In the genomic region with DNA sequence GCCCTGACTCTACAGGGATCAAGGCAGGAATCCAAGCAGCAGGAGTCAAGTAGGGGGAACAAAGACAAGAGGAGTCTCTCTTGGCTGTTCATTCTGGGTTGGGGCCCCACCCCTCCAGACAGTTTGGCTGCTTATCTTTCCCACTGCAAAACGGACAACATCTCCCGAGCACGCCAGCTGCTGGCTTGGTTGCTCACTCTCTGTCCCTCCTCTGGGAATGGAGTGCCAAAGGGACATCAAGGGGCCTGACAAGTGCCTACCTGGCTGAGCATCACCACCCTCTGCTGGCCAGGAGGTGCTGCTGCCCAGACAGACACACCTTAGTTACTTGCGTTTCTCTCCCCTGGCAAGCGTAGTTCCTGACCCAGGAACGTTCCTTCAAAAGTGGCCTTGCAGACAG, we compare ENCODE assay signal across 9 mouse cellular contexts. TPM values are rescaled to one million over a fixed set of nuclear protein-coding genes. Genes with fewer than 3 reads are reported as not detected.
DNase-seq lines count a peak whose midpoint lies in the region; ATAC-seq and TF ChIP-seq lines count a peak whose summit lies in the region.
"Had no signal": no experiment of that assay in that cellular context is flagged by ENCODE, and none has a peak within 500 bp of the region (broad histone marks: within the 10 kb centered on the region; RNA-seq: fewer than 3 reads in every experiment).

No protein-coding gene starts in this region.

- no peak overlapping the region for H3K4me2 ChIP-seq in kidney, postnatal 0 days (ENCODE audit: low read length)

- H3K36me3 ChIP-seq in heart, embryonic 10.5 days, result peaks cover 73% of the 10 kb centered on the region
- peaks cover 47% of the 10 kb centered on the region for H3K36me3 ChIP-seq in kidney, postnatal 0 days (ENCODE audit: insufficient read depth, low read length)

- peak overlapping the region; percentile 35; the same call in 1 of the 2 replicates for H3K4me3 ChIP-seq in heart, embryonic 10.5 days
- H3K4me3 ChIP-seq in kidney, postnatal 0 days (replicated peaks; ENCODE audit: low read depth, low read length), result no peak overlapping the region
- H3K4me3 ChIP-seq: erythroblast, embryonic 14.5 days had no signal

- H3K9ac ChIP-seq in kidney, postnatal 0 days (ENCODE audit: low read depth, low read length), result no peak overlapping the region

- no peaks in the 10 kb centered on the region for H3K9me3 ChIP-seq in heart, embryonic 10.5 days
- H3K9me3 ChIP-seq in kidney, postnatal 0 days (replicated peaks; ENCODE audit: low read length), result no peaks in the 10 kb centered on the region

- peak overlapping the region; percentile 94 for H3K27ac ChIP-seq in heart, embryonic 10.5 days
- H3K27ac ChIP-seq in kidney, postnatal 0 days, result peak overlapping the region; percentile 73

- H3K27me3 ChIP-seq in heart, embryonic 10.5 days (ENCODE audit: insufficient read depth, poor library complexity, severe bottlenecking), result no peaks in the 10 kb centered on the region
- H3K27me3 ChIP-seq in kidney, postnatal 0 days (ENCODE audit: insufficient read depth, low read length), result no peaks in the 10 kb centered on the region

- ATAC-seq in cerebellum, adult (ENCODE audit: insufficient number of reproducible peaks, low FRiP score, low TSS enrichment), result no peak
- ATAC-seq in kidney, postnatal 0 days (replicated peaks; ENCODE audit: low FRiP score, low read depth), result no peak
- peak; percentile 41 for ATAC-seq in megakaryocyte progenitor cell, adult 5-6 weeks (replicated peaks; ENCODE audit: poor library complexity)

- TF ChIP-seq CTCF in kidney, postnatal 0 days (IDR thresholded peaks at IDR 0.05; ENCODE audit: low read depth), result peak; percentile 55; the same call in 1 of the 2 replicates

- peak; percentile 54 to 60 for DNase-seq in cerebellum, adult 18-20 months
- DNase-seq in brain, adult 2 months (ENCODE audit: low read depth, low spot score), result peak; percentile 66
- no peak for DNase-seq in heart, embryonic 10.5 days (ENCODE audit: low spot score)
- no peak for DNase-seq in kidney, postnatal 0 days (ENCODE audit: low spot score)
- no peak for DNase-seq in embryo, embryonic 9.5 days (ENCODE audit: extremely low spot score)
- DNase-seq in frontal cortex, postnatal 36 days (ENCODE audit: low spot score in 2 of 2), result no peak

- WGBS in heart, embryonic 10.5 days, result 32% methylated on average over 6 of the region's 6 CpGs
- WGBS in kidney, postnatal 0 days, result 63% methylated on average over 6 of the region's 6 CpGs

- H3K4me1 ChIP-seq in heart, embryonic 10.5 days, result peaks cover 67% of the 10 kb centered on the region
- H3K4me1 ChIP-seq in kidney, postnatal 0 days (replicated peaks; ENCODE audit: insufficient read depth, low read length), result peaks cover 10% of the 10 kb centered on the region; the same call in 1 of the 2 replicates

RNA-seq across cellular contexts. Expression of a gene that starts 25.7 kb away (rescaled TPM):
- 53.2 and 54.4 TPM in 2 replicates for polyA plus RNA-seq in heart, embryonic 10.5 days (2016; fragmentation: Nextera tagmentation; extraction: Ambion mirVana)
- polyA plus RNA-seq in kidney, postnatal 0 days (2015; fragmentation: Nextera tagmentation; extraction: Ambion mirVana), result 48.7 and 49.1 TPM in 2 replicates
- total RNA-seq in megakaryocyte progenitor cell, adult 5-6 weeks (2015), result 0.15 TPM in 1 of 2 replicates, not detected in the other
- not detected in 2 replicates for total RNA-seq in megakaryocyte progenitor cell, adult 5-6 weeks (2017)

RNA-seq across cellular contexts. Expression of a gene that starts 27.1 kb away (rescaled TPM):
- not detected in 2 replicates for polyA plus RNA-seq in heart, embryonic 10.5 days (2016; fragmentation: Nextera tagmentation; extraction: Ambion mirVana)
- not detected in 2 replicates for polyA plus RNA-seq in kidney, postnatal 0 days (2015; fragmentation: Nextera tagmentation; extraction: Ambion mirVana)
- total RNA-seq in megakaryocyte progenitor cell, adult 5-6 weeks (2015), result not detected in 2 replicates
- total RNA-seq in megakaryocyte progenitor cell, adult 5-6 weeks (2017), result not detected in 2 replicates
- polyA plus RNA-seq: erythroblast, embryonic 14.5 days had no signal

Comparison
In these comparisons a context has a peak if more than half of its experiments do, and no peak if none do; other contexts are left out.
1. DNase-seq: peak in cerebellum, adult 18-20 months (2 of 2) and brain, adult 2 months (single experiment); none in heart, embryonic 10.5 days (single experiment), kidney, postnatal 0 days (single experiment), embryo, embryonic 9.5 days (single experiment) and frontal cortex, postnatal 36 days (0 of 2).